Mouse (Mus musculus) liver, embryonic 12.5 days (tissue): Measurements from ENCODE around the gene Zfp641. TPM values are rescaled to one million over a fixed set of nuclear protein-coding genes. Genes with fewer than 3 reads are reported as not detected.

ENCODE experiments used
- ATAC-seq: fragments of 200-750 bp; cut with Nextera tagmentation; 2 replicates; pipeline ENCODE4 v1.8.0; 2017; ENCODE audit warnings: moderate number of reproducible peaks, mild to moderate bottlenecking, moderate library complexity
- H3K27ac ChIP-seq: fragments of 300-500 bp; sonication (generic); 2 replicates; pipeline ENCODE4 v1.5.1; 2016; ENCODE audit warnings: mild to moderate bottlenecking
- H3K27me3 ChIP-seq: fragments of 300-500 bp; sonication (generic); replicated peaks from 2 replicates; pipeline ENCODE4 v1.6.1; 2016; ENCODE audit warnings: mild to moderate bottlenecking, moderate library complexity
- H3K36me3 ChIP-seq: fragments of 300-500 bp; sonication (generic); 2 replicates; pipeline ENCODE4 v1.6.1; 2016; ENCODE audit warnings: mild to moderate bottlenecking, moderate library complexity
- H3K4me1 ChIP-seq: fragments of 300-500 bp; sonication (generic); 2 replicates; pipeline ENCODE4 v1.6.1; 2016
- H3K4me2 ChIP-seq: fragments of 300-500 bp; sonication (generic); 2 replicates; pipeline ENCODE4 v1.6.1; 2016; ENCODE audit warnings: mild to moderate bottlenecking, moderate library complexity
- H3K4me3 ChIP-seq: fragments of 300-500 bp; sonication (generic); 2 replicates; pipeline ENCODE4 v1.5.1; 2016; ENCODE audit warnings: mild to moderate bottlenecking, moderate library complexity
- H3K9ac ChIP-seq: fragments of 300-500 bp; sonication (generic); 2 replicates; pipeline ENCODE4 v1.6.1; 2016; ENCODE audit warnings: mild to moderate bottlenecking, moderate library complexity
- H3K9me3 ChIP-seq: fragments of 300-500 bp; sonication (generic); replicated peaks from 2 replicates; pipeline ENCODE4 v1.6.1; 2016; ENCODE audit warnings: mild to moderate bottlenecking, moderate library complexity
- WGBS: fragments of 180-500 bp; shearing (Covaris S2); methylation state at CpG from one replicate; pipeline ENCODE4 v1.1.7; 2016; ENCODE audit not compliant: insufficient replicate concordance; 5-methylcytosine and 5-hydroxymethylcytosine counted together
- polyA plus RNA-seq: library from polyadenylated mRNA; unstranded; fragments of >200 nt; fragmentation: Nextera tagmentation; extraction: Ambion mirVana; gene quantifications from 2 replicates; pipeline ENCODE4 v1.2.1, GENCODE M21; 2016

Zfp641 gene
- polyA plus RNA-seq: 0.20 TPM in 1 of 2 replicates, not detected in the other

DNA sequence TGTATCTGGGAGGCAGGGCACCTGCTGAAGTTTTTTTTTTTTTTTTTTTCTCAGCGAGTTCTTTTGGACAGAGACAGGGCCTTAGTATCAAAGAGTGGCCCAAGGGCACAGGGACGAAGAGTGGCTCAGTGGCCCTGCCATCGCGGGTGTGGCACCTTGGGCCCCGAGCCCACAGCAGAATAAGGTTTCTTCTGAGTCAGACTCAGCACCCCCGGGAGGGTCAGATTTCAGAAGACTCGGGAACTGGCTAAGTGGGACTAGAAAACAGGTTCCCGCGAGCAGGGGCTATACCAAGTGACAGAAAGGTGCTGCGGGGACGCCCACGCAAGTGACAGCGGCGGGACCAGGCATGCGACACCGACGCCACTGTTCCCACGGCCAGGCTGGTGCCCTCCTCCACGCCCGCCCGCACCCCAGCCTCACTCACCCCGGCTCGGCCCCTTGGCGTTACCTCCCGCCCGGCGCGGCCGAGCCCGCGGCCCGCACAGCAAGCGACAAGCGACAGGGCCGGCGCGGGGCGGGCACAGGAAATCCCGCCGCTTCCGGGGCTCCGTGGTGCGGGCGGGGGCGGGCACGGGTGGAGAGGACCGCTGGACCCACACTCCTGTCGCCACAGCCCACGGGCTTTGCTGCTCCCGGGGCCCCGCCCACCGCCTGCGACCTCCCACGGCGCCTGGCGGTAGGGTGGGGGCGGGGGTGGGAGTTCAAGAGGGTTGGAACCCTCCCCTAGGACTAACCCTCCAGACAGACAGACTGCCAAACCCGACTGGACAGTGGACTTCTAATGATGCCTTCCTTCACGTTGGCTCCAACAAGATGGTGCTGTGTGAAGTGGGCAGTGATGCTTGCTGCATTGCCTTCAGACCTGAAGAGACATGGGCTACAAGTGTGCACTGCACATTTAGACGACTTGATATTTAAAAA lies at the start of gene Zfp641:
Gene Zfp641 (minus strand): TSS at position 534 of the 924 bp plus-strand sequence.
- no peak for ATAC-seq
- no peaks in the 10 kb centered on the region for H3K4me1 ChIP-seq
- peak within 1 kb of the TSS; percentile 71 for H3K4me2 ChIP-seq
- H3K9me3 ChIP-seq: no peaks in the 10 kb centered on the region
- H3K36me3 ChIP-seq: no peaks in the 10 kb centered on the region
- H3K27ac ChIP-seq: no peak within 1 kb of the TSS
- H3K27me3 ChIP-seq: peaks cover 46% of the 10 kb centered on the region
- 4% methylated on average over 49 of the region's 60 CpGs for WGBS
- peak within 1 kb of the TSS; percentile 53 for H3K4me3 ChIP-seq
- H3K9ac ChIP-seq: peak within 1 kb of the TSS; percentile 28; the same call in 1 of the 2 replicates

DNA sequence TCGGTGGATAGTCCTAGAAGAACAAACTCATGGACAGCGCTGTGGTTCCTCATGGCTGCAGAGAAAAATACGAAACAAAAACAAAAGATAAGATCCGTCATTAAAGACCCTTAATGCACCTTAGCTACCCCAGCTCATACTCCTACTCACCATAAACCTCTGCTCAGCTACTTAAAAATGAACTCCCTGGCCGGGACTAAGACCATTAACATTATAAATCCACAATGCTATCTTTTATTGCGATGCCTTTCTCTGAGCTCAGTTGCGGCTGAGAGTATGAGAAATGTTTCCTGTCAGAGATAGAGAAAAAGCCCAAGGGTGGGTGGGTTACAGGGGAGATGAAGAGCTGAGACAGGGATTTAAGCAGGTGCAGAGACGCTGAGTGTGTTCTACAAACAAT lies 44.9 kb upstream of the Zfp641 start, which contains the start of gene Olfr284:
Gene Olfr284 (minus strand): TSS at position 101 of the 400 bp plus-strand sequence.
- Histone ChIP-seq H3K9me3 (no peaks in the 10 kb centered on the region), H3K27me3 (no peaks in the 10 kb centered on the region), H3K4me2 (no peak within 1 kb of the TSS), H3K9ac (no peak within 1 kb of the TSS), H3K4me3 (no peak within 1 kb of the TSS), H3K27ac (no peak within 1 kb of the TSS), H3K4me1 (no peaks in the 10 kb centered on the region), H3K36me3 (no peaks in the 10 kb centered on the region)
- ATAC-seq: no peak
- 75% methylated on average over 8 of the region's 8 CpGs for whole genome bisulfite sequencing

DNA sequence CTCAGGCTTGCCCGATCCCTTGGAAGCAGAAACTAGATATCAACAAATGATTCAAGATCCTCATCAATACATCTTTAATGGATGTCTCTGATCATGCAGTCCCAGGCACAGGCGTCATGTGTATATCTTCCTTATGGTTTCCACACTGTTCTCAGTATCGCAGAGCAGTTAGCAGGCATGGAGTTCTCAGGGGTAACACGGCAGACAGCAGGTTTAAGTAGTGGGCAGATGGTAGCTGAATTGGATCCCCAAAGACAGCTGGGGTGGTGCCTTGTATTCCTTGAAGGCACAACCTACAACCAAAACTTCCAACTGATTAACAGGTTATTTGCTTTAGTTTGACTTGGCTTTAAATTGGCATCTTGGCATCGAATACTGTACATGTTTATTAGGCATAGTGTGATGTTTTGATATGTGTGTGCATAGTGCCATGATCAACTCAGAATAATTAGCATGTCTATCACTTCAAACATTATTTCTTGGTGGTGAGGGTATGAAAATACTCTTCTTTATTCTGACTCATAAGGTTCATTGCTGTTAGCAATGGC lies 21.3 kb upstream of the Zfp641 start, which contains the start of gene Olfr285:
Gene Olfr285 (minus strand): TSS at position 177 of the 548 bp plus-strand sequence.
- H3K27ac ChIP-seq: no peak within 1 kb of the TSS
- no peaks in the 10 kb centered on the region for H3K4me1 ChIP-seq
- no peaks in the 10 kb centered on the region for H3K36me3 ChIP-seq
- no peak within 1 kb of the TSS for H3K9ac ChIP-seq
- no peak within 1 kb of the TSS for H3K4me2 ChIP-seq
- H3K9me3 ChIP-seq: no peaks in the 10 kb centered on the region
- H3K4me3 ChIP-seq: no peak within 1 kb of the TSS
- ATAC-seq: no peak
- 71% methylated on average over 5 of the region's 5 CpGs for WGBS
- H3K27me3 ChIP-seq: no peaks in the 10 kb centered on the region

DNA sequence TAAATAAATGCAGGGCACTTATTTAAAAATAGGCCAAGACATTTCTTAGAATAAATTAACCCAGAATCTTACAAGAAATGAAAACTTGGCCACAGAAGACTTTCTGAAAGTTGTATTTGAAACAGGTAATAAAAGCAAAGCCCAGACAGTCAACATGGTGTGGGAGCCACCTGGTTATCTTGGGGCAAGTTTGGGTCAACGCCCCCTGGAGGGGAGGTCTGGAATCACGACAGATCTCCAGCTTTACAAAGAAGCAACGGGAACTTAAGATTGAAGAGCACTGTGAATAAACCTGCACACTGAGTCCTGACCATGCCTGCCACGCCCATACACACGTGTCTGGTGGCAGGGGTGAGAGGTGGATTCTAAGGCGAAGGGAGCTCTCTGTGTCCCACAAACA lies 19.7 kb upstream of the Zfp641 start:
- Histone ChIP-seq H3K27ac (no peak overlapping the region), H3K4me2 (no peak overlapping the region), H3K4me3 (no peak overlapping the region), H3K27me3 (no peaks in the 10 kb centered on the region), H3K36me3 (no peaks in the 10 kb centered on the region), H3K4me1 (no peaks in the 10 kb centered on the region), H3K9me3 (no peaks in the 10 kb centered on the region), H3K9ac (no peak overlapping the region)
- ATAC-seq: no peak
- 37% methylated on average over 6 of the region's 6 CpGs for WGBS

DNA sequence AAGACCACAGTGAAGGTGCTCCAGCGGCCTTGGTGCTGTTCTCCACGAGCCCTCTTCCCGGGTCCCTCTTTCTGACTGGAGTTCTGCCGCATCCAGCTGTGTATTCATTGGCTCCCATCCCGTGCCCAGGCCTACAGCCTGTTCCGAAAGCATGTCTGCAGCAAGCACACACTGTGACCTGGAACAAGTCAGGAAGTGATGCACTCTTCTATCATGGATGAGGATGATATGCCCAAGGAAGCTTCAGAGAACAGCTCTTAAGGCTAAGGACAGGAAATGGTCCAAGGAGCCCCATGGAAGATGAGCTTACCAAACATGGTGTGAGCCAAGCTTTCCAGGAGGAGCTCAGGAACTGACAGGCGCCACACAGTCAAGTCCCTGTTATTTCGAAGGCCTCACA lies 2.3 kb downstream of the Zfp641 start:
- H3K27me3 ChIP-seq: peaks cover 46% of the 10 kb centered on the region
- 68% methylated on average over 8 of the region's 8 CpGs for WGBS
- no peak for ATAC-seq

DNA sequence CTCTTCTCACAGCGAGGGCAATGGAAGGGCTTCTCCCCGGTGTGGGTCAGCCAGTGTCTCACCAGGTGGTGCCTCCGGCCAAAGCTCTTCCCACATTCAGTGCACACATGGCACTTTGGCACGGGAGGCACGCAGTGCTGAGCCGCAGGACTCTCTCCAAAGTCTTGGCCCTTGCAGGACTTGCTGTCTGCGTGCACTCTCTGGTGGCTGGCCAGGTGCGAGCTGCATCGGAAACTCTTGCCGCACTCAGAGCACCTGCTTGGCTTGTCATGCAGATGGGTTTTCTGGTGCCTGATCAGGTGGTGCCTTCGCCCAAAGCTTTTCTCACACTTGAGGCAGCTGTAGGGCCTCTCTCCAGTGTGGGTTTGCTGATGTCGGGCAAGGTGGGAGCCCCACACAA lies 7.4 kb downstream of the Zfp641 start:
- Histone ChIP-seq H3K36me3 (no peaks in the 10 kb centered on the region), H3K4me2 (no peak overlapping the region), H3K4me3 (no peak overlapping the region), H3K9me3 (no peaks in the 10 kb centered on the region), H3K27ac (no peak overlapping the region), H3K27me3 (peaks cover 2% of the 10 kb centered on the region; the same call in 1 of the 2 replicates), H3K4me1 (no peaks in the 10 kb centered on the region), H3K9ac (no peak overlapping the region)
- 67% methylated on average over 12 of the region's 12 CpGs for WGBS
- no peak for ATAC-seq

More for the DNA sequence above, 2.3 kb downstream of the Zfp641 start:
- H3K9me3 ChIP-seq: no peaks in the 10 kb centered on the region
- no peak overlapping the region for H3K9ac ChIP-seq
- H3K4me1 ChIP-seq: no peaks in the 10 kb centered on the region
- H3K4me3 ChIP-seq: no peak overlapping the region
- H3K4me2 ChIP-seq: no peak overlapping the region
- H3K27ac ChIP-seq: no peak overlapping the region
- no peaks in the 10 kb centered on the region for H3K36me3 ChIP-seq

DNA sequence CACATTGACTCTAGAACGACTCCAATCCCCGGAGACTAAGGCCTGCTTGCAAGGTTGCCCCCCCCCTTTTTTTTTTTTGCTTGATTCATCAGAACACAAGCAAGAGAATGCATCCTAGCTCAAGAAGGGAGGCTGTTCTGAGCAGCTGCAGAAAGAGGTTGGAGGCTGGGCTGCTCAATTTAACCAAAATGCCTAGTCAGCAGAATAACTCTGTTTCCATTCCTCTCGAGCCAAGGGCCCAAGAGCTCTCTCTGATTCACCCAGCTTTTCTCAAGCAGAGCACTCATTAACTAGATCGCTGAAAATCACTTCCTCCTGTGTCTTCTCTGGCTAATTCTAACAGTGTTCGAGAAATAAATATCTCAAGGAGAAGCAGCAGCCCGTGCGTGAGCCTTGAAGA lies 9.5 kb downstream of the Zfp641 start:
- H3K4me1 ChIP-seq: no peaks in the 10 kb centered on the region
- H3K36me3 ChIP-seq: no peaks in the 10 kb centered on the region
- H3K9ac ChIP-seq: no peak overlapping the region
- no peaks in the 10 kb centered on the region for H3K9me3 ChIP-seq
- no peak overlapping the region for H3K4me2 ChIP-seq
- no peak overlapping the region for H3K27ac ChIP-seq
- no peak overlapping the region for H3K4me3 ChIP-seq
- no peak for ATAC-seq
- no peaks in the 10 kb centered on the region for H3K27me3 ChIP-seq
- WGBS: 65% methylated on average over 7 of the region's 7 CpGs

DNA sequence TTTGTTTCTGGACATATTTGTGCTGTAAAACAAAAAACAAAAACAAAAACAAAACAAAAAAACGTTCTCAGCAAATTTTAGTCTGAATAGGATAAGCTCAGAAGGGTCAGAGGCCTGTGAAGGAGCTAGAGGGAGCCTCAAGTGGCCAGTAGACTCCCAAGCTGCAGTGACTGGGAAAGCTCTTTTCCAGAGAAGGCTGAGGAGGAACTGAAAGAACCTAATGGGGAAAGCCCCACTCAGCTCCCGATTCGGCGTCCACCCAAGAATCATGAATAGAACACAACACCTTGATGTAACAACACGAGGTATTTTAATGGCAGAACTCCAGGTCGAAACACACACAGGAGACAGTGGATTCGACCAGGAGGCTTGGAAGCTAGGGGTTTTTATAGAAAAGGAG lies 38.2 kb downstream of the Zfp641 start:
- Histone ChIP-seq H3K27ac (no peak overlapping the region), H3K4me1 (no peaks in the 10 kb centered on the region), H3K36me3 (no peaks in the 10 kb centered on the region), H3K27me3 (no peaks in the 10 kb centered on the region), H3K4me2 (no peak overlapping the region), H3K9me3 (0 out of 2 replicates have a peak, but pooled peaks cover 3% of the 10 kb centered on the region), H3K9ac (no peak overlapping the region), H3K4me3 (no peak overlapping the region)
- 66% methylated on average over 7 of the region's 7 CpGs for WGBS
- ATAC-seq: no peak

DNA sequence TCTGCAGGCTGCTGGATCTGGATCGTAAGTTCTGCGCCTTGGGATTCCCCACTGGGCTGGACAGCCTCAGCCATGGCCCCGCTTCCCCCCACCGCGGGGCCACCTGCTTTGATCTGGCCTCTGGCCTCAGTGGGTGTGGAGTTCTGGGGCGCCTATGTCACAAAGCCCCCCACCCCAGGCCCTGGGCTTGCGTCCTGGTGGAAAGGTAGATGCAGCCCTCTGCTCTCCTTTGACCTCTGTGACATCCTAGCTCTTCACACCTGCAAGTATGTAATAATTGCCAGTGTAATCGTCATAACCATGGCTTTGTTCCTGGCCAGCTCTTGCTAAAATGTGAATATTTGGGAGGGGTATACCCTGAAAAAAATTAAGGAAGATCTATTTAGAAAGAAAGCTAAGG lies 38.8 kb downstream of the Zfp641 start, which contains the start of gene H1fnt:
Gene H1fnt (minus strand): TSS at position 101 of the 400 bp plus-strand sequence.
- no peak within 1 kb of the TSS for H3K4me3 ChIP-seq
- H3K36me3 ChIP-seq: no peaks in the 10 kb centered on the region
- no peak within 1 kb of the TSS for H3K27ac ChIP-seq
- H3K9me3 ChIP-seq: 0 out of 2 replicates have a peak, but pooled peaks cover 3% of the 10 kb centered on the region
- no peaks in the 10 kb centered on the region for H3K27me3 ChIP-seq
- H3K4me2 ChIP-seq: no peak within 1 kb of the TSS
- 67% methylated on average over 8 of the region's 8 CpGs for WGBS
- H3K4me1 ChIP-seq: no peaks in the 10 kb centered on the region
- no peak within 1 kb of the TSS for H3K9ac ChIP-seq
- ATAC-seq: no peak

DNA sequence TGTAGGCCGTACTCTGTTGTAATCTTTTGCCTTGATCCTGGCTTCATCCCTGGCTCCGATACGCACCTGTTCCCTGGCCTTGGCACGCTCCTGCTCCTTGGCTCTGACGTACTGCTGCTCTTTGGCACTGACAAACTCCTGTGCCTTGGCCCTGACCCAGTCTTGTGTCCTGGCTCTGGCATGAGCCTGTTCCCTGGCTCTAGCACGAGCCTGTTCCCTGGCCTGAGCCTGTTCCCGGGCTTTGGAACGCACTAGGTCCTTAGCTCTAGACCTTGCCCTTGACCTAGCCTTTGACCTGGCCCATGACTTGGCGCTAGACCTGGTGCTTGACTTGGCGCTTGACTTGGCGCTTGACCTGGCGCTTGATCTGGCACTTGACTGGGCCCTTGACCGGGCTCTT lies 39.7 kb downstream of the Zfp641 start:
- Histone ChIP-seq H3K4me2 (no peak overlapping the region), H3K27me3 (no peaks in the 10 kb centered on the region), H3K4me3 (no peak overlapping the region), H3K9me3 (0 out of 2 replicates have a peak, but pooled peaks cover 3% of the 10 kb centered on the region), H3K4me1 (no peaks in the 10 kb centered on the region), H3K9ac (no peak overlapping the region), H3K27ac (no peak overlapping the region), H3K36me3 (no peaks in the 10 kb centered on the region)
- no peak for ATAC-seq
- 82% methylated on average over 13 of the region's 13 CpGs for WGBS
